Mouse (Mus musculus) adrenal gland, adult (tissue): ENCODE results near the gene Macrod2.

ENCODE experiments used
- DNase-seq, 2 experiments: peaks; one replicate each; pipeline ENCODE4 v3.0.0; 2022 to 2023; ENCODE audit warnings: low spot score in 1 of 2; ENCODE audit not compliant: inconsistent age in 2 of 2

The Macrod2 gene

DNA sequence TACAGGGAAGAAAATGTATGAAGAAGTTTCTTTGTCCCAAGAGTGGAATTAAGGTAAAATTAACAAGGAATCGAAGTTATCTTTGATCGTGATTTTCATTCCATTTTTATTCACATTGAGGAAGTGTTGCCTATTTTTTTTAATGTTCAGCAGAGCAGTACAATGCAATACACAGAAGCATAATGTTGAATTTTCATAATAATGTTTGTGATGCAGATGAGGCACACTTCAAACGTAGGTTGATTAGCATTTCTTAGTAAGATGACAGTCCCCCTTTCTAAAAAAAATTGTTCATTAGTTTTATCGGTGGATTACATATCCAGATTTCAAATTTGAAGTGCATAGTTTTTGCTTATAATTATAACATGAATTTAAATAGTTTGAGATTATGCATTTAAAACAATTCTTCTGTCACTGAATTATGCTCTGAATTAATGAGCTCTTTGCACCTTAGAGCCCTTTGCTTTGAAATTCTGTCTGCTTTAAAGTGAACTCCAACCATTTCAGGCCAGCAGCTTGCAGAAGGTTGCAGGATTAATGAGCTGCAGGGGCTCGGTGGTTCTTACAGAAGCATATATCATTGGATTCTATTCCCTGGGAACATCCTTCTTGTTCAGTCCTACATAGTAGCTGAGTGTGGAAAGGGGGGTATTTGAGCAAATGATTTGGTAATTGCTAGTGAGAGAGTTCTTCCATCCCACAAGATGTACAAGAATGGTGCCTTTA lies 787.1 kb downstream of the Macrod2 start:
- no peak for DNase-seq

DNA sequence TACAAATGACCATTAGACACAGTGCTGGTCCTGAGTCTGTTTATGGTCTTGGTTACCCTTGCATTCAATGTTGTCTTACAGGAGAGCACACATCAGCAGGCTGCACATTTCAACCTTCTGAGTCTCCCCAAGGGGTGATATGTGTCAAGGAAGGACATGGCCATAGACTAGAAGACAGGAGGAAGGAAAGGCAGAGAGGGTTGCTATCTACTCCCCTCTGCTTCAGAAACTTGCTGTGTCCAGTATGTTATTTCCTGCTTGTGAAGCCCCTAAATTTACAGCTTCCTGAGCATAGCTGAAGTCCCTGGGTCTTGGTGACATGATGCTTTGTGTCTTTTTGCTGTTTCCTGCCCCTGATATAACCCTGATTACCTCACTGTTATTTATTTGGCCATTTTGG lies 799.4 kb downstream of the Macrod2 start:
- DNase-seq, result peak; percentile 5 to 37

DNA sequence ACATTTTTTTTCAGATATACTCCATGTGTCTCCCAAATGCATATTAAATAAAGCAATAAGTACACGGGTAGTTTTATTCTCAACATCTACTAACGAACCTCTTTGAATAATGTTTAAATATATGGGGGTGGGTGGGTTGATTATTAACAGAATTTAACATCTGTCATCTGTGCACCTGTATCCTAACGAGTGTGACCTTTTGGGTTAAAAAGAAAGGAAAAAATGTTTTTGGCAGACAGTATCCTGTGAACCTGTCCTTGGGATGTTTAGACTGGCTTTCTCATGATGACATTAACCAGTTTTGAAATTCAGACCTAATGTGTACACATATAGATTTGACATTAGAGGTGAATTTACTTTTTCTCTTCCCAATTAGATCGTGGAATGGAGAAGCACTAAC lies 805.4 kb downstream of the Macrod2 start:
- no peak for DNase-seq

DNA sequence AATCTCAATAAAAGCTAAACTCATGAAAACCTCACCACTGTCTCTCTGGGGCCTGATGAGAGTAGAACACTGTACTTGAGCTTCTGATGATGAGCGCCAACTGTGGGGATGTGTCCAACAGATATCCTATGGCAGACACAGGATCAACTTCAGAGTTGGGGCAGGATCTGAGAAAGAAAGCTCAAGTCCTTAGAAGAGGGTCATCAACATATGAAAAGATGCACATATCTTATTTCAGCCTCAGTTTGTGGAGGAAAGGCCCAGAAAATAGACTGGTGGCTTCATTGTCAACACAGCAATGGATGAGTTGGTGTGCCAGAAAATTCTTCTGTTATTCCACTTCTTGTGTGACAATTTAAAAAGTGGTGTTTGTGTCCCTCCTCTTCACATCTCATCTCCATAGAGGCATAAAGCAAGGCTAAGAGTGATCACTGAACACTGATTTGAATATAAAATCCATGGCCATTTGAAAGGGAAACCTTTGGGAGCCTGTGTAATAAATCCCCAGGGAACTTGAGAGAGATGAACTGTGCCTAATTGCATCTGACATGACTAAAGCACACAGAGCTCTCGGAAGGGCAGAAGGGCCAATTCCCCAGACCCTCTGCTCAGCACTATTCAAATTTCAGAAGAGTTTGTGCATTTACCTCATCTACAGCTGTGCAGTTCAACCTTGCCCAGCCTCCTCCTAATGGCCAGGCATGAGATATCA lies 806.4 kb downstream of the Macrod2 start:
- DNase-seq, result no peak

DNA sequence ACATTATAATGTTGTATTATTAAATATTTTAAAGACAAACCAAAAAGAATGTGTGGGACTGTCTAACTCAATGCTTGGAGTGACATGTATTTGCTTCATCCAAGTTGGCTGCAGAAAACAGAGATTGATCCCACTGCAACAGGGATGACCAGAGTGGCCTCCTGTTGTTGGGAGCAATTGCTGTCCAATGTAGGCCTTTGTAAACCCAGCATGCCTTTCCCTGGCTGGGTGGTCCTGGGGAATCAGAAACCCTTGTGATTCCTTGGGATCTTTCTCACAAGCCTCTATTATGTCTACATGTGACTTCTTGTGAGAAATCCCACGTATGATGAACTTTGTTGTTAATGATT lies 806.9 kb downstream of the Macrod2 start:
- no peak for DNase-seq

DNA sequence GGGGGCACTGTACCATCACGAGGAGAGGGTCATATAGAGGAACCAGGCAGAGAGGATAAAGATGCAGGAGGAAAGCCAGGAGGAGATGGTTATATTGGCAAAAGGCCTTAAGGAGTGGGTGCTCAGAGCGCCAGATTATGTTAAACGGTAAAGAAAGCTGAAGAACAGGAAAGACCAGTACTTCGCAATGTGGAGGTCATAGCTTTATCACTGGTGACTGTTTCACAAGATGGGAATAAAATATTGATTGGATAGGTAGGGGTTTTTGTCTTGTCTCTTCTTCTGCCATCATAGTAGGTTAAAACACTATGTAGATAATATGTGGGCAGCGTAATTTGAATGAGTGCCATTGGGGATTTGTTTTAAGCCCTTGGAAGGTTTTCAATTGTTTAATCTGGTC lies 816.2 kb downstream of the Macrod2 start:
- no peak for DNase-seq

DNA sequence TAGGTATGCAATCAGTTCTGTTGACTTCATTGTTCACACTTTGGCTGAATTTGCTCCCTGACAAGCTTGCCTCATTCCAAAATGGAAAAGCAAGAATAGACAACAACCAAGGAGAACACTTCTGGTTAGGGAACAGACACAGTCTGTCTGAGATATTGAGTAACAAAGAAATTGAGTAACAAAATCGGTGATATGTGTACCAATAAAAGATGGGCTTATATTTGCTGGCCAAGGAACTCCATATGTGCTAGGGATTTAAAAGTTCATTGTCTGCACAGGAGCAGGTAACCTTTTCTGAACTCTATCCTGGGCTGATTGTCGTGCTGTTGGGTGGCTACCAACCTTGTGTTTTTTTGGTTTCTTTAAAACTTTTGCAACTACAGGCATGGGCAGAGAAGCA lies 817.2 kb downstream of the Macrod2 start:
- DNase-seq, result no peak

DNA sequence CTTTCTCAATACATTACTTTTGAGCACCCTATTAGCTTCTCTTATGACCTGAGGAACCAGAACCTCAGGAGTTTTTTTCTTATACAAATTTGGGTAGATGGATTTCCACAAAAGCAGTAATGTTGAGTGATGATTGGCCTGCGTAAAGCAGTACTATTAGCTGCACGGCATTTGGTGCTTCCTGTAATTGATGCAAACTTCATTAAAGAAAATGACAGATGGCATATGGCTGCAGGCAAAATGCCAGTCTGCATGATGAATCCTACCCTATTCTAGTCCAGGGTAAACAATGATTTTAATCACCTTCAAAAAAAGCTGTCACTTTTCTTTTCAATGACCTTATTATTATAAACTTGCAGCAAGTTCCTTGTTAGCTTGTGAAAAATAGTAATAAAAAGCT lies 822.4 kb downstream of the Macrod2 start:
- DNase-seq, result no peak

DNA sequence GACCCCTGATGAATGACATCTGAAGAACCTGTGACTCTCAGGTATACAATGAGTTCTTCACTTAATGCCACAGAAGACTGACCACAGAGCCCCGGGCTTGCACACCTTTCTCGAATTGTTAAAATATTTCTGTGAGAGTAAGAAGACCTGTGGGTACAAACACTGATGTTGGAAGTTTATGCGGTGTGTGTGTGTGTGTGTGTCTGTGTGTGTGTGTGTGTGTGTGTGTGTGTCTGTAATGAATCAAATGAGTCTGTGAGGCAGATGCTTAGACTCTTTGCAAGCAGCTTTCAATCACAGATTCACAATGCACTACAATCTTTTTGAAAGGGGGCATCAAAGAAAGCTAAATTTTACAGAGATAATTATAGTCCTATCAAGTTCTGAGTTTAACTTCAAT lies 822.8 kb downstream of the Macrod2 start:
- no peak for DNase-seq

DNA sequence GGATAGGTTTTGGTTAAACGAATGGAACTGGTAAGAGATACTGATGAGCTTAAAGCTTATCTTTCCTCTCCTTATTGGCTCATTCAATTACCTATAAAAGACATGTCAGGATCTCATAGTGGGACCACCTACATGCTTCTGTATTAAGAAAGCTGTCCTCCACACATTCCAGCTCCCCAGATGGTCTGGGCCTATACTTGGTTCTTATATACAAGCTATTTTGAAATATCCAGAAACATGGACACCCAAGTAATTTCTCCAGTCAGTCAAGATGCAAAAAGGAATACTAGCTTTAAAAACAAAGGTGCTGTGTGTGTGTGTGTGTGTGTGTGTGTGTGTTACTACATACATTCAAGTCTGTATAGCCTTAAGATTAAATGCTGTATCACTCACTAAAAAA lies 833.7 kb downstream of the Macrod2 start:
- no peak for DNase-seq

DNA sequence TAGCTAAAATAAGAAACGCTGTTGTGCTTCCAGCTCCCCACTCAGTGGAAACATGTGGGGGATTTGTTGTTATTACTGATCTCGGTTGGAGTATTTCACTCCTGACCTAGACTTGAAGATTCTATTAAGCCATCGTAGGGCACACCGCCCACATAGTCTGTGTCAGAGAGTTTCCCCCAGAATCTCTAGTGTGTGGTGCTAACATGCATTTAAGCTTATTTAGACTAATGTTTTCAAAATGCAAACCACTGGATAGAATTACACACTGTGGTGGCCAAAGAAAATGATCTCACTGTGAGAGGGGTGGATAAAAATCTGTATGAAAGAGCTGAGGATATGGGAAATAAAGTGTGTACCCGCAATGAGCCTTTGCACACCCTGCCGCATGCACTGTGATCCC lies 834.7 kb downstream of the Macrod2 start:
- DNase-seq, result no peak

DNA sequence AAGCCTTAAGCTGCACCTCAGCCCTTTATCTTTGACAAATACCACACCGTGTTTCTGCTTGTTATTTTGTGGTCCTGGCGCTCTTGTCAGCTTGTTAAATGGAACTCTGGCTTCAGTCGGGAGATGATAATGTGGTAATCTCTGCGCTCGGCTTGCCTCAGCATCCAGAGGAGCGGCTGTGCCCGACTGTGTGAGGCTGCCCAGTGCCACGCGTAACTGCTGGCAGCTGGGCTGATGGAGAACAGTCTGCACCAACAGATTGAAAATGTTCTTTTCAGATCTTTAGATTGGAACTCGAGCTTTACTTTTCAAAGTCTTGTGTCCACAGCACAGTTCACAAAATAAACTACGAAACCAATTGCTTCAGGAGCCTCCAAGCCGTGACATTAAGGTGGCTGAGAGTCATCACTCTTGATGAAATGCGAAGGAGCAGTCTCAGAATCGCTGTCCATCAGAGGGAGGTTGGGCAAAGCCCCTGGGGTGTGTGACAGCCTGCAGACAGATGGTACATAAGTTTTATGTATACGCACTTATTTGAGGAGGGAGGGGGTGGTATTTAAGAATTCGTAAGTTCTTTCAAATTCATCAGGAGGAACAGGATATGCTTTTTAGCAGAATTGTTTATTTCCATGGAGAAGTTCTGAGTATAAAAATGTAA lies 836.0 kb downstream of the Macrod2 start:
- DNase-seq, result peak; percentile 8 to 30

DNA sequence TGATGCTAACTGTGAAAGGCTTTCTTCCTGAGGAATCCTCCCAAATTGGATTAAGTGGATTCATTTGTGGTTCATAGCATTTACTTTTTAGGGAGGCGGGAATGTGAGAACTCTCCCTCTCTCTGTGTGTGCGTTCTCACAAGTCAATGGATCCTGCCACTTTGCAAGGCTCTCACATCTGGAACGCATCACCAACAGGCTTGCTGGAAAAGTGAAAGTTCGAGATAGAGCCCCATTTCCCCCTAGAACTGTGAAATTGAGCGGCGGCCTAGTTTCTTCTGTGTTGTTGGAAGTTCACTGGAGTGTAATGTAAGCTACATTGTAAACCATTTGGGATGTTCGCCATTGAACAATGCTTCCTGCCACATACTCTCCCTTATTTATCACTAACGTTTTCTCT lies 839.2 kb downstream of the Macrod2 start:
- no peak for DNase-seq

DNA sequence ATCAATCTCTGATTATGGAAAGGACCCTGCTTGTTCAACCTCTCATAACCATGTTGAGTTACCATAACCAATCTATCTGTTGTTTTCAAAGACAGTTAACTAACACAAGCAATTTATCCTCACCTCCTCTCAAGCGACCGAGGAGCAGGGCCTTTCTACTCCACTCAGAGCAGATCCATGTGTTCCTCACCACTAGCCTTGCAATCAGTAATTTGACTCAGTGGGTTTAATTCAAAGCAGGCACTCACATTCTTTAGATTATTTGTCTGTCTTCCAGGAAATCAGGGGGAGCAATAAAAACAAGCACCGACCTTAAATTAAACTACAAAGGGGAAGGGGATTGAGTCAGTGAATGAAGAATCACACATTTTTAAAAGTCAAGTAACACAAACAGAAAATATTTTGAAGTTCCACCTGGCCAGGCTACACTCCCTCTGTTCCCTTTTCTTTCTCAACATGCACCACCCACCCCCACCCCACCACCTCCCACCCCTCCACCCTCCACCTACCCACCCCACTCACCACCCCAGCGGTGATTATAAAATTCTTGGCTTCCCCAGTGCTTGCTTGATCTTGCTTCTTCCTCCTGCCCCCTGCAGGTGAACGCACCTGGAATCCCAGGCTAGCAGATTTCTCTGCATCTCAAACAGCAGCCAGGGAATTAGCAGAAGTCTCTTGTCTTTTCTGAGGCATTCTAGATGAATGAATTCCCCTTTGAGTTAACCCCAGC lies 839.8 kb downstream of the Macrod2 start:
- no peak for DNase-seq

DNA sequence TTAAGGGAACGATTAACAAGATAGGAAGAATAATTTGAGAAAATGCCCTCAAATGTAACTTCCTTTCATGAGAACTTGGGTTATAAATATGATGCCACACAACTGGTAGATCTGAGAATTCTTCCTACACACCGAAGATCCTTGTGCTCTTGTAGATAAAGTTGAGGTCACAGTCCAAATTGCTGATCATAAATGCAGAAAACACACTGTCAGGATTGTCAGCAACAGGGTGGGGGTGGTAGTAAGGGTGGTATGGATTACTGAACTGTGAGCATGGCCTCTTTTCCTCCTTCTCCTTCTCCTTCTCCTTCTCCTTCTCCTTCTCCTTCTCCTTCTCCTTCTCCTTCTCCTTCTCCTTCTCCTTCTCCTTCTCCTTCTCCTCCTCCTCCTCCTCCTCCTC lies 852.6 kb downstream of the Macrod2 start:
- DNase-seq, result no peak

DNA sequence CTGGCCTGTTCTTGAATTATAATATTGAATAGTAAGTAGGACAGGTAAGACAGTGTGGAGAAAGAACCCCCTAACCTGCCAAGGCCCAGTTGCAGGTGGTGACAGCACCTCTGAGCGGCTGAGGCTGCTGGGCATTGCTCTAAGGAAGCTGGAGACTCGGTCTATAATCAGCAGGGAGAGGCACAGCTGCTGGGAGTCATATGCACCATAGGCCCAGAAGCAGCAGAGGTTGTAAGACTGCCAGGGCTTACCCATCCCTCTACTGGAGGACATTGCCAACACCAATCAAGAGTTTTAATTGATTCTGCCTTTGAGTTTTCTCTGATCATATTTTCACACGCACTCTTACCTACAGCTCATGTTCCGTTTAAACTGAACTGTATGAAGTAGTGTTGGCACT lies 869.5 kb downstream of the Macrod2 start:
- no peak for DNase-seq

DNA sequence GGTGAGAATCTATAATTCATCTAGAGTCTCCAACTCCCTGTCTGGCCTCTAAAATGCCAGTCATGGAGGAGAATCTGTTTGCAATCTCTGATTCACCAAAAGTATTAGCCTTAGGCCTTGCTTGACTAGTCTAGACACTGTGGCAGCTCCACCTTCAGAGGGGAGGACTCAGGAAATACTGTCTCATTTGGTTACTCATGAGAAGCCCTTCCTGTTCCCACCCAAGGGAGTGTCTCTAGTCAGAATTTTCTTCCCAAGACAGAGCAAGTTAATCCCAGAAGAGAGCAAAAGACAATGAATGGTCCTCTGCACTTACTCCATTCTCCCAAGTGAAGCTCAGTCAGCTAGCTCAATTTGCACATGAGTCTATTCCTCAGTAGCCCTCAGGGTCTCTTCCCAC lies 871.5 kb downstream of the Macrod2 start:
- DNase-seq, result peak in 1 of 2 experiments; percentile 20

DNA sequence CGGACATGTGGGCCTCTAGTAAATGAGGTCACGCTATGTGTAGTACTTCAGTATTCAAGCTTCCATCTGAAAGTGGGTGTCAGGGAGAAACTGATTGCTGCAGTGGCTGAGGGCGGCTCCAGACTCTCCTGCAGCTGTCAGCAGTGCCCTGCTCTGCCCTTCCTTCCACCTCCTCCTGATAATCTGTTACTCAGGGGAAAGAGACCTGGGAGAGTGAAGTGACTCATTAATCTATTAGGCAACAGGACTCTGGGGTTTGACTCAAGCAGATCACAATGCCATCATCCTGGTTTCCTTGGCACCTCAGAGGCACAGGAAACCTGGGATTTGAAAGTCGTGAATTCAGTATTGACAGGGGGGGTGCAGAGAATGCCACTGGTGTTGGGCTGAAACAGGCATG lies 876.4 kb downstream of the Macrod2 start:
- peak in 1 of 2 experiments; percentile 29 for DNase-seq

DNA sequence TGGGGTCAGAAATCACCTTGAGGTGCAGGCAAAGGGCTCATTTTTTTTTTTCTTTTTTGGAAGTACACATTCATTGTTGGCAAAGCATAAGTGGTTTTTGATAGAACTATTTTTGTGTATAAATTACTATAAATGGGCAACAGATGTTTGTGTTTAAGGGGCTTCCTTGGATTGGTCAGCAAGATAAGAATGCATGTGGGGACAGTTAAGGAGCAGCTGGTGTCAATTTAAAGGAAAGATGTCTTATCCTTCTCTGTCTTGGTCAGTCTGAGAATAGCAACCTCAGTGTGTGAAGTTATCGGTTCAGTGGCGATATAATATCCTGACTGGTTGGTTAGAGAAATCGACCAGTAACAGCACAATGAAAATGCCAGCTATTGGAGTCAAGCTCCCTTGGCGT lies 877.9 kb downstream of the Macrod2 start:
- no peak for DNase-seq

DNA sequence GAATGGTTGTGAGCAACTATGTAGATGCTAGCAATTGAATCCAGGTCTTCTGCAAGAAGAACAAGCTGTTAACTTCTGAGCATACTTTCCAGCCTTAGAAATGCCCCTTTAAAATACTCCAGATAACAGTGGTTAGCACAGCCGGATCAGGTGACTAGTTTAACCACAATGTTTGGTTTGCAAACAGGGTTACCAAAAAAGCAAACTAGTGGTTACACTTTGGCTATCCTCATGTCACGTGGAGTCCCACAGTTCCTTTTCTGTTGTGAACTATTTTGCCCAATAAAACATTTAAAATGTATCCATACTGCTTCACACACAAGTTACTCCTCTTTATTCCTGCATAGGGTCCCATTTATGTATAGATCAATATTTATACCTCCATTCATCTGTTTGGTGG lies 879.2 kb downstream of the Macrod2 start:
- DNase-seq, result no peak

DNA sequence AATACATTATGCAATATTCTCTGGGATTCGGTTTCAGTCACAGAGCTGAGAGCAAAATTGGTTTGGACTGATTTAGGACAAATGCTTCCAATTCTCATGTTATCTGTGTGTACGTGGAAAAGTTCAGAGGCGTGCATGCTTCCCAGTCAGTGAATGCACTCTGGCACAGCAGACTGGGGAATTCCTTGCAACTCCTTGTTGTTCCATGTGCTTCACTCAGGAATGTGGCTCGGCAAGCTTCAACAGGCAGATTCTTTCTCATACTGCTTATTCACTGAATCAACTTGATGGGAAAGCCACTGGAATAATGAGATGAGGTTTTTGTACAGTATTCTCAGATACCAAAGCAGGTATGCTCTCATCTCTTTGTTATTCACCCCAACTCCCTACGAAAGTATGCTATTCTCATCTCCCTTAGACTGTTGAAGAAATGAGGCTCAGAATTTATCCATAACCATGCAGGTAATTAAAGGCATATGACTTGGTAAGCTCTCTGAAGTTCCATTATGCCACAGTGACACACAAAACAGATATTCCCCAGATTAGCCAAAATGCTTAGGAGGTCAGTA lies 884.1 kb downstream of the Macrod2 start:
- no peak for DNase-seq
